Mouse (Mus musculus) layer of hippocampus, postnatal 25 days (tissue): ENCODE data around the gene Loxl3. TPM values are rescaled to one million over a fixed set of nuclear protein-coding genes. Genes with fewer than 3 reads are reported as not detected.
A peak's percentile ranks its signal among the peaks of the same experiment; 100 is the strongest.

Experiments
- DNase-seq, 2 experiments: peaks; one replicate each; pipeline ENCODE4 v3.0.0; 2022; ENCODE audit warnings: mixed read lengths in 2 of 2, low spot score in 1 of 2; ENCODE audit errors: extremely low spot score in 1 of 2
- total RNA-seq, 2 experiments: library from RNA; stranded (reverse); gene quantifications; 2 replicates each; pipeline ENCODE4 v1.2.3; 2021

Loxl3 gene
- total RNA-seq, 2 experiments from 2014 or later, result 3.3 to 3.9 TPM

DNA sequence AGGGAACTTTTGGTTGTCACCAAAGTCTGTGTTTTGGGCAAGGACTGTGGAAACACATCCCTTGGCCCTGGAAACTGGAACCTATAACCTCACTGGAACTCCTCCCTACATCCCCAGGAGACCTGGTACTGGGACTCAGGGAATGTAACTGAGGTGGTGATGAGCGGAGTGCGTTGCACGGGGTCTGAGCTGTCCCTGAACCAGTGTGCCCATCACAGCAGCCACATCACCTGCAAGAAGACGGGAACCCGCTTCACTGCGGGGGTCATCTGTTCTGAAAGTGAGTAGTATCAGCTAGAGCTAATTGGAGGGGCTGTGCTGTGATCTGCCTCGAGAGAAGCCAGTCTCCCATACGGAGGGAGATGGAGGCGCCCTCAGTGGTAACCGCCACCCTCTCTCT is 15.4 kb downstream of the Loxl3 start:
- no peak for DNase-seq

DNA sequence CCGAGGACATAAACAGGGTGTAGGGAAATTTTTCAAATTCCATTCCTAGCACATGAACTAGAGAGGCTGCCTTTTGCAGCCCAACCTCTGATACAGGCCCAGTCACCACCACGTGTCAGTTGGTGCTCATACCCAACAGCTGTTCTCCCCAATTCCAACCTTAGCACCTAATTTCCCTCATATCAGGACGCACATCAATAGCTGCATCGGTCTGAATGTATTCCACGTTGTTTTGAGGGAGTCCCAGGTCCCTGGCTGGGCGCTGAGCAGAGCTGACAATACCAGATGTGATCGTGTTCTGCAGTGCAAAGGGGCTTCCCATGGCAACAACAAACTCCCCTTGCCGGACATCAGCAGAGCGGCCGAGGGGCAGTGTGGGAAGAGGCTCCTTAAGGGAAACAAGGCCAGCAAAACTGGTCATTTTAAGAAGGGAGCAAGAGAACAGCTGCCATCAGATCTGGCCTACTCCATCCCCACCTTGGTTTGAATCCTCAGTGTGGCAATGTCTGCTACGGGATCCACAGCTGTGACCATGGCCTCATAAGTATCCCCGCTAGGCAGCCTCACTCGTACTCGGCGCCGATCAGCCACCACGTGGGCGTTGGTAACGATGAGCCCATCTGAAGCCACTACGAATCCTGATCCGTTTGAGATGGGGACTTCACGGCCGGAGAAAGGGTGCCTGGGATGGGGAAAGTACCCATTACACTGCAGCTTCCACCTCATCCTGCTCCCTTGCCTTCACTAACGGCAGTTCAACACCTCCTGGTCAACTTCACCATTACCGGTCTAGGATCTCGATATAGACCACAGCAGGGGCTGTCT is 19.4 kb downstream of the Loxl3 start:
- DNase-seq, result peak in 1 of 2 experiments; percentile 49

DNA sequence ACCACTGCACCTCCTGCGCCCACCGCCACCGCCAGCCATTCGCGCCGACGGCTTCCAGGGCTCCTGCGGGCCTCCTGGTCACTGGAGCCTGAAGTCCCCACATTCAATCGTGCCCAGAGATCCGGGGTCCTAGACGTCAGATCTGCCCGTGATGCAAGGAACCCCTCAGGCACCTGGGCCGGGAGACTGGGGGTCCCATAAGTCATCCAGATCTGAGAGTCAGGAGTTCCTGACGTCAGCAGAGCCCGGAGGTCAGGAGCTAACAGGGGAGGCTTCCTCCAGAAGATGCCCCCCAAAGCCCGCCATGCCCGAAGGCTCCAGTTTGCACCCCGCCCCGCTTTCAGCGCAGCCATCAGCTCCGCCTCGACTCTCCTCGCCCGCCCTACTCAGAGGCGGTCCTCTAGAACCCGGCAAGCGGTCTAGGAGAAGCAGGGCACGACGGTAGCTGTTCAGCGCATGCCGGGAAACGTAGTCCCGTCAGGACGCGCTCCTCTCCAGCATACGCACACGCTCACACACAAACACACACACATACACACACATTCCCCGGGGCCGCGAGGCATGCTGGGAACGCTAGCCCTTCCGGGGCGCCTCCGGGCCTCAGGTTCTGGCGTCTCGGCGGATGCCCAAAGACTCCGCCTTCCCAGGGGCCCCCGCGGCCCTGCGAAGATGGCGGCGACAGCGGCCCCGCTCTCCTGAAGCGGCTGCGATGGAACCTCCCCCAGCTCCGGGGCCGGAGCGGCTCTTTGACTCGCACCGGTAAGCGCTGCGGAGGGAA is 20.3 kb downstream of the Loxl3 start, which contains the start of gene Aup1:
Gene Aup1, plus strand, starts transcription at position 448 of the 778 bp plus-strand sequence.
- DNase-seq, result peak; percentile 89 to 91

DNA sequence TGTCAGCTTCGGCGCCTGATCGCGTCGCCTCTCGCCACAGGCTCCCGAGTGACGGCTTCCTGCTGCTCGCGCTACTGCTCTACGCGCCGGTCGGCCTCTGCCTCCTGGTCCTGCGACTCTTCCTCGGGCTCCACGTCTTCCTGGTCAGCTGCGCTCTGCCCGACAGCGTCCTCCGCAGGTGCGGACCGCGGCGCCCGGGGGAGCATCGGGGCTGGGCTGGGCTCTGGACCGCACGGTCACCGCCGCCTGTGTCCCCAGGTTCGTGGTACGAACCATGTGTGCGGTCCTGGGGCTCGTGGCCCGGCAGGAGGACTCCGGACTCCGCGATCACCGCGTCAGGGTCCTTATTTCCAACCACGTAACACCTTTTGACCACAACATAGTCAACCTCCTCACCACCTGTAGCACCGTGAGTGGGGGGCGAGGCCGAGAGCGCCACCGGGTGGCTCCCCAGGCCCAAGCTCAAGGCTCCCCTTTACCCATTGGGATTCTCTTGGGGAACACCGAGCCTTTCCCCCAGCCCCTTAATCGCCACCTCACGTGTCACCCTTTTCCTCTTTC is 21.0 kb downstream of the Loxl3 start, which contains the start of gene Htra2:
Gene Htra2, minus strand, starts transcription at position 403 of the 561 bp plus-strand sequence.
- peak in 1 of 2 experiments; percentile 29 for DNase-seq

DNA sequence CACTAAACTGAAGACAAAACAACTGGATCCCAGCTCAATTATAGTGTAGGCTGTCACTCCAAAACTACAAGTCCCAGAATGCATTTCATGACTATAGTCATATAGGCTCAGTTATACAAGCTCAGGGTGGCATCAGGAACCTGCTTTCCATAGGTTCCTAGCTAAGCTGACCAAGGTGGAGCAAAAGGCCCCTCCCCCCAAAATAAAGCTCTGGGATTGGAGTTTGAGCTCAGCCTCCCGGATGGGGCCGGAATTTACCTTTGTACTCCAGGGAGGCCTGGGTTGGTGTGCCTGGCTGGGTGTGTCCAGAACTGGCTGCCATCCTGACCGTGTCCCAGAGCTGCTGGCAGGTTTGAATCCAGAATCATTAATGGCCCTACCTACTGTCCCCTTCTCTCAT is 23.8 kb downstream of the Loxl3 start, which contains the start of gene Dqx1:
Gene Dqx1, plus strand, starts transcription at position 55 of the 400 bp plus-strand sequence.
- DNase-seq, result no peak

DNA sequence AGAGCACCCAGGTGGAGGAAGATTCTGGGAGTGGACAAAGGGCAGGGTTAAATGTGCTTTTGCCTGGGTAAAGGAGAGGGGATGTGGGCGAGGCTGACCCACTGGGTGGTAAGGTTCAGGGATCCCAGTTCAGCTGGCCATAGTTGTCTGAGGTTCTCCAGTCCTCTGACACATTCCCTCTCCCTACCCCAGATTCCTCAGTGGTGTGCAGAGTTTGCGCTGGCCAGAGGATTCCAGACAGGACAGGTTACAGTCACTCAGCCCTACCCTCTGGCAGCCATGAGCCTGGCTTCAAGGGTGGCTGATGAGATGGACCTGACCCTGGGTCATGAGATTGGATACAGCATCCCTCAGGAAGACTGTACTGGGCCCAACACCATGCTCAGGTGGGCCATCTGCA is 24.8 kb downstream of the Loxl3 start:
- DNase-seq, result no peak

DNA sequence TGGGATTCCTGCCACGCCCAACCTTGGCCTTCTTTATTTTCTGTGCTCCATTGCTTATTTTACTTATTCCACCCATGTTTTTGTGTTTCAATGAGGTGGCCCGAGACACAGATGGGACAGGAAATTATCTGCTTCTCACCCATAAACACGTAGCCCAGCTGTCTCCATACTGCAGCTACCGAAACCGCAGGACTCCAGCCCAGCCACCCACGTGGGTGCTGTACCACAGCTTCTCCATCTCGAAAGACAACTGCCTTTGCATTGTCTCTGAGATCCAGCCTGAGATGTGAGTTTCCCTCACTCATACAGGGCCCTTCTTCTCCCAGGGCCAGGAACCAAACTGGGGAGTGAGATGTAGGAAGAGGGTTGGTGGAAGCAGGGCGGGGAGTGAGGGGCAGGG is 32.0 kb downstream of the Loxl3 start:
- no peak for DNase-seq

DNA sequence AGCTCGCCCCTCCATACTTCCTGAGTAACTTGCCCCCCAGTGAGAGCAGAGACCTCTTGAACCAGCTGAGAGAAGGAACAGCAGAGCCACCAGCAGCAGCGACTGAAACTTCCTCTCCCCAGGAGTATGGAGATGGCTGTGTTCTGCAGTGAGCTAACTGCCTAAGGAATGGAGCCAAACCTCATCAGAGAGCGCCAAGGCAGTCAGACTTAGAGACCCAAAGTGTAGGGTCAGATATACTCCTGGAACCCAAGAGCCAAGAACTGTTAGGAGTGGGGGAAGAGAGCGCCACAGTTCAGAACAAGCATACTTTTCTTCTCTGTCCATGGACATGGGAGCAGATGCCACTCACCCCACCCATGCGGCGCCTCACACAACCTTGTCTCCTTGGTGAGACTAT is 32.5 kb downstream of the Loxl3 start:
- DNase-seq, result no peak

DNA sequence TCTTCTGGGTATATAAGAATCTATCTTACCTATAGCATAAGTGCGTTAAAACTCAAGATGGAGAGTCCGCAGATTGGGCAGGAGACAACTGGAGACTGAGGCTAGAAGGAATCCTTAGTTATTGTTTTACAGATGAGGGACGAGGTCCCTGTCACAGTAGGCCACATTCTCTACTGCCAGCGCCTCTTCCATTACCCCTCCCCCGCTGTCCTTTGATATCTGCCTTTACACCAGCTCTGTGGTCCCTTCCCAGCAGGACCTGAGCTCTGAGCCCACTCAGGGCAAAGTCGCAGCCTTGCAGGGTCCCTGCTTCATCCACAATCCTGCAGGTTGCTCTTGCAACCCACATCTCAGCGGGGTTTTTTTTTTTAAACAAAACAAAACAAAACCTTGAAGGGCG is 34.2 kb downstream of the Loxl3 start:
- DNase-seq, result no peak

DNA sequence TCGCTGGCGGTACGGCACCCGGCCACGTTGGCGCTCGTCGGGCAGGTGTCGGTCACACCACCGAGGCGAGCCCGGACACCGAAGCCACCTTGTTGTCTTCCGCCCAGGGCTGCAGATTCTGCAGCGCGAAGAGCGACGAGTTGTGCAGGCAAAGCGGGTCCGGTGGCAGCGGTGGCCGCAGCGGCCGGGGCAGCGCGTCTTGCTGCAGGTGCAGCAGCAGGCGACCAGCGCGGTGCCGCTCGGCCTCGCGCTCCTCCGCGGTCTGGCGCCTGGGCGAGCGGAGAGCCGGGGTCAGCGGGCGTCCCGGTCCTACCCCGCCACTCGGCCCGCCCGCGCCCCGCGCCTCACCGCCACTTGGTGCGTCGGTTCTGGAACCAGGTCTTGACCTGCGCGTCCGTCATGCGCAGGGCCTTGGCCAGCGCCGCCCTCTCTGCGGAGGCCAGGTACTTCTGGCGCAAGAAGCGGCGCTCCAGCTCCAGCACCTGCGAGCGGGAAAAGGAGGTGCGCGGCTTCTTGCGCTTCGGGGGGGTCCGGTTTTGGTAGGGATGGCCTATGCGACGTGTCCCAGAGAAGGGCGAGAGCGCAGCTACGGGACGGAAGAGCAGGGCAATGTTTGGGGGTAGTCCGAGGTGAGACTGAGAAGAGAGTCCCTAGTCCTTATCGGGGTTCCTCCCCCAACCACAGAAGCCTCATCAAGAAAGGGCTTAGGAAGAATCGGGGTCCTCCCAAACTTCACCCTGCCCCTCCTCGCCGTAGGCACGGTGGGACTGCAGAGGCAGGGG is 34.9 kb downstream of the Loxl3 start:
- no peak for DNase-seq

DNA sequence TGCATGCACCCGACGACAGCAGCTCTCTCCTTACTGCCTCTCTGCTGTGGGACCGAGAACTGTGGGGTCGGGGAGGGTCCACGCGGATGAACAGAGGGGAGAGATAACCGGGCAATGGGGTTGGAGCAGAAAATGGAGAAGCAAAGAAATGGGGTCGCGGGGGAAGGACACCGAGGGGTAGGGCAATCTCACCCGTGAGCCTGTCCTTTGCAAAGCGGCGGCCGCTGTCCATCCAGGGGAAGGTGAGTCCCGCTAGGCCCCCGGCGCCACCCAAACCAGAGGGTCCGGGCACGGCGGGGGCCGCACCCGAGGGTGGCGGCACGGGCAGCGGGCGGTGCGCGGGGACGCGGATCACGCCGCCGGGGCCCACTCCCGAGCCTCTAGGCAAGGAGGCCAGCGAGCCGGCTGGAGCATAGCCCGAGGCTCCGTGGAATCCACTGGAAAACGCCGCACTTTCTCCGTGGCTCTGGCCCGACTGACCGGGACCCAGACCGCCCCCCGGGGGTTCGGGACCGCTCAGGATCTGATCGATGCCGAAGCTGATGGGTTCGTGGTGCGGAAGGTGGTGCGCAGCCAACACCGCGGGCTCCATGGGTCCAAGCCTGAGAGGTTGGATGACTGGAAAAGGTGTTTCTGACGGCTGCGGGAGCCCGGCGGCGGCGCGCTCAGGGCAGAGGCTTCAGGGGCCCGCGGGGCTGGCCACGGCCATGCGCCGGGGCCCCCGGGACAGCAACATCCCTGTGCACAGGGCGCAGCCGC is 35.7 kb downstream of the Loxl3 start:
- DNase-seq, result no peak

DNA sequence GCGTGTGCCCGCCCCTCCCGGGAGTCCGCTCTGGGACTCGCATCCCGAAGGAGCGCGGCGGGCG is 36.1 kb downstream of the Loxl3 start, which contains the start of gene Tlx2:
Gene Tlx2, minus strand, starts transcription at position 47 of the 64 bp plus-strand sequence.
- DNase-seq, result no peak

DNA sequence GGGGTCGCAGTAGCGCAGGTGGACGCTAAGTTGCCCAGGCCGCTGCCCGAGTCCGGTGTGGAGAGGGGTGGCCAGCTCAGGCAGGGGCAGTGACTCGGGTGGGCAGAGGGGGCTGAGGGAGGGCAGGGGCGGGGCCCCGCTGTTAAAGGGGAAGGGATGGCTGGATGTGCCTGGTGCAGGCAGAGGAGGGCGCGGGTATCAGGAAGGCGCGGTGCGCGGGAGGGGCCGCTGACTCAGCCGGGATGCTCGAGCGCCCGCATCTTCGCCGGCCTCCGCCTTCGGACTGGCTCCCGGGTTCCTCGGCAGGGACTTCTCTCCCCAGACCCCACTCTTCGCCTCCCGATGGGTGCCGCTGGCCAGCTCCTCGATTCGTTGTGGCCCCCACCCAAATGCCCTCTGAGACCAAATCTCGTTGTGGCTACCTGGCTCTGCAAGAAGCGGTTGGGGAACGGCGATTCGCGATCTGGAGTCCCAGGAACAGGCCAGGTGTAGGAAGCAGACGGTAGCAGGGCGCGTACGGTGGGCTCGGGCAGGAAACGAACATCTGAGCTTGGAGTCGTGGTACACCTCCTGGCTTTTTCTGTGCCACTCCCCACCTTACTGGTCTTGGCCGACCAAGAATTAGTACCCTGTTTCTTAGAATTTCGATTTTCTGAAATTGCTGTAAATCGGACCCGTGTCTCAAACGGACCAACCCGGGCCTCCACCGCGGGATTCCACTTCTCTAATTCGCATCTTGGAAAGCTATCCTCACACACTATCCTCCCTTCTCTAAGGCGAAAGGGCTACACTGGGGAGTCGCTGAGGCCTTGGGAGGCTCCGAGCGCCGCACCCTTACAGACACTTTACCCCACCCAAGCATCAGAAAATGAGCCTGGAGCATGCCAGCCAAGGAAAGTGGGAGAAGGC is 36.6 kb downstream of the Loxl3 start:
- peak; percentile 19 to 60 for DNase-seq

DNA sequence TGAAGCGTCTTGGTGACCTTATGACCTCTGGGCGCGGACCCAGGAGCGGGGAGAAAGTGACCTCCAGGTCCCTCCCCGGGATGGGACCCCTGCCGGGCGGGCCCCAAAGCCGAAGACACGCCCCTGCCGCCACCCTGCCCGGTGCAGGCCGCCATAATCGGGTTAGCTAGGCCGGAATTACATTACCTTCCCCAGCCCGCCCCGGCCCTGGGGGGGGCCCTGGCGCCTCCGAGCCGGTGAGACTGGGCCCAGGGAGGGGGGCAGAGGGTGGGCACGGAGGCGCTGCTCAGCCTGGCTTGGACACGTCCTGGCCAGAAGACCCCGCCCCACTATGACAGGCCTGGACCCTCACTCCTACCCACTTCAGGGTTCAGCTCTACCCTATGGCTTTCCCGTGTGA is 37.2 kb downstream of the Loxl3 start:
- no peak for DNase-seq

DNA sequence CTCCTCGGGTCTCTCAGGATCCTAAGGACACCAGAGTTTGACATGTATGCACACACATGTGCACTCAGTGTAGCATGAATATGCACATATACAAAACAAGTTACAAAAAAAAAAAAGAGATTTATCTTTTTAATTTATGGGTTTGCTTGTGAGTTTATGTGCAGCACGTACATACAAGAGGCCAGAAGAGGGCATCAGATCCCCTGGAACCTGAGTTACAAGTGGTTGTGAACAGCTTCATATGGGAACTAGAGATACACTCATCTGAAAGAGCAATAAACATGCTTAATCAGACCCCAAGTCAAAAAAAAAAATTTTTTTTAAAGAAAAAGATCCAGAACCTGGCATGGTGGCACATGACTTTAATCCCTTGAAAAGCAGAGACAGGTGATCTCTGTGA is 41.0 kb downstream of the Loxl3 start:
- no peak for DNase-seq

DNA sequence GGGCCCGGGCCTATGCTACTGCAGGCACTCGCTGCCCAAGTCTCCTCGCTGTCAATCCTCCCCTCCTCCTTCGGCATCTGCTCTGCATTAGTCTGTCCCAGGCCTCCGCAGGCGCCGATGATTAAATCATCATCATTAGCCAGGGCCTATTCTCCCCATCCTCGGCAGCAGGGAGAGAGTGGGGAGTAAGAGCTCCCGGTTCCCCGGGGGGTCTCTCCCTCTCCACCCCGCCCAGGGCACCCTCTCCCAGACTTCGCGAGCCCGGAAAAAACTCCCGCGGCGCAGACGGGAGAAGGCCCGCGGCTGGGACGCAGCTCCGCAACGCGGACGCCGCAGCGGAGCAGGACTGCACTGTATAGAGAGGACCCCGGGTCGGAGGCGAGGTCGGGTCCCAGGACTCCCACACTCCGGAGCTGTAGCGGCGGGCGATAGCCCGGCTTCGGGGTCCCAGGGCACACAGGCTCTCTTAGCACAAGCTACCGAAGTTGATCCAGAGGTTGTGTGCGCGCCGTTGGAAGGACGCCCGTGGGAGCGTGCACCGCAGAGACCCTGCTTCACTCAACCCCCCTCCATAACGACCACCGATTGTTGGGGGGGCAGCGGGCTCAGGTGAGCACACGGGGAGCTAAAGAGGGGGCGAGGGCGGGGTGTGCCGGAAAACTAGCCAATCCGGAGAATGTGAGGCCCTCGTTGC is 43.8 kb downstream of the Loxl3 start, which contains the start of gene Pcgf1:
Gene Pcgf1, plus strand, starts transcription at position 240 of the 694 bp plus-strand sequence.
- DNase-seq, result peak; percentile 39 to 50

DNA sequence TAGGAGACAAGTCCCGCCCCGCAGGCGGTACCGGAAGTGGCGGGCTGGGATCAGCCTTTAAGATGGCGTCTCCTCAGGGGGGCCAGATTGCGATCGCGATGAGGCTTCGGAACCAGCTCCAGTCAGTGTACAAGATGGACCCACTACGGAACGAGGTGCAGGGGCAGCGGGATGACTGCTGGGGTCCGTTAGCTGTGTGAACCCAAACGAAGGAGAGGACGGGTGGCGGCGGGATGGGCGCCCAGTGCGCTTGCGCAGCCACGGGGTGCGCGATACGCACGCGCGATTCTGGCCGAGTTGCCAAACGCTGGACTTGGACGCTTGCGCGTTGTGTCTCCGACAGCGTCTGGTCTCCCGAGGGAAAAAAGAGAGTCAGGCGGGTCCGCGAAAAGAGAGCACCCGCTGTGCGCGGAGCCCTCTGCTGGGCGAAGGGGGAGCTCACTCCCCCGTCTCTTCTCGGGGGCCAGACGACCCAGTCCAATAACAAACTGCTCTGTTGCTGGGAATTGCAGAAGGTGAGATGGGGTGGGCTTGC is 44.4 kb downstream of the Loxl3 start:
- DNase-seq, result peak; percentile 100

DNA sequence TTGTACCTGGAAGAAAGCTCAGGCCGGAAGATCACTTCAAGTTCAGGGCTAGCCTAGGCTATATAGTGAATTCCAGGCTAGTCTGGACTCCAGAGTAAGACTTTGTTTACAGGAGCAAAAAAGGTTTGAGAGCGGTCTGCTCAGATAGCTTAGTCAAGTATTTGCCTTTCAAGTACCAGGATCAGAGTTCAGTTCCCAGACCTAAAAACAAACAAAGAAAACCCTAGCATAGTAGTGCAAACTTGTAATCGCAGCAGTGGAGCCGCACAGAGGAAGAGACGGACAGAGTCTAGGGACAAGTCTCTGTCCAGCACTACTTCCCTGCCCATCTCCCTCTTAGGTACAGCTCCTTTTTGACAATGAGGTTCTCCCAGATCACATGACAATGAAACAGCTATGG is 46.2 kb downstream of the Loxl3 start:
- DNase-seq, result no peak
